Mouse (Mus musculus): ENCODE results near the gene Gm20696. TPM values are rescaled to one million over a fixed set of nuclear protein-coding genes. Genes with fewer than 3 reads are reported as not detected.

Gm20696 gene
- total RNA-seq, 1 experiment = 0.58 TPM

DNA sequence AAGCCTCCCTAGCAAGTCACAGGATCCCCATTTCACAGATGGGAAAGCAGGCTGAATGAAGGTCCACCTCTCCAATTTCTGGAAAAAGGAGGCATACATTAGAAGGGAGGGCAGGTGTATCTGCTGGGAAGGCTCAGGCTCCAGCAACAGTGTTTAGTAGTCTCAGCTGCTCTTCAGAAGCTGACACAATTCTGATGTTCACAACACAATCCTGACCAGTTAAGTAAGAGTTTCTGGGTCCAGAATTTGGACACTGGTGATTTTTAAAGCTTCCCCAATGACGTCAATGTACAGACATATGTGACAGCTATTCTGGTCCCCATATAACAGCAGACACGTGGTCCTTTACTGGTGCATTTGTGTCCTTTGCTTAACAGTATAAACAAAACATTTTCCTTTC is 313.2 kb downstream of the Gm20696 start:
- H3K36me3 ChIP-seq (ENCODE audit: control insufficient read depth, insufficient read depth, low read length, poor library complexity, severe bottlenecking) = no peaks in the 10 kb centered on the region
- H3K9me3 ChIP-seq (ENCODE audit: control insufficient read depth, insufficient read depth, low read depth, low read length) = no peaks in the 10 kb centered on the region
- TF ChIP-seq ZNF384 (IDR thresholded peaks at IDR 0.05; ENCODE audit: low read depth, low read length) = no peak
- no peak for TF ChIP-seq ZC3H11A (IDR thresholded peaks at IDR 0.05; ENCODE audit: borderline replicate concordance, low read depth, low read length)
- no peak for TF ChIP-seq CHD2 (IDR thresholded peaks at IDR 0.05; ENCODE audit: low read depth, low read length)
- no peak for TF ChIP-seq MAFK (IDR thresholded peaks at IDR 0.05; ENCODE audit: insufficient read depth, low read depth, low read length)
- TF ChIP-seq HCFC1 (IDR thresholded peaks at IDR 0.05; ENCODE audit: borderline replicate concordance, insufficient read depth, low read length) = no peak
- in situ Hi-C loops (cut with MboI; ENCODE audit: low sequenced_read_pairs in 2 of 2, unreplicated experiment in 2 of 2) = no loop called here
- H3K27ac ChIP-seq (ENCODE audit: insufficient read depth, low read depth, low read length, poor library complexity, severe bottlenecking) = no peak overlapping the region
- H3K4me3 ChIP-seq (ENCODE audit: insufficient read depth in 1 of 2, low read depth in 1 of 2, low read length in 2 of 2, poor library complexity in 1 of 2, severe bottlenecking in 1 of 2) = no peak overlapping the region
- H3K4me1 ChIP-seq (ENCODE audit: control insufficient read depth in 2 of 2, insufficient read depth in 2 of 2, low read length in 2 of 2, poor library complexity in 1 of 2) = no peaks in the 10 kb centered on the region
- DNase-seq (ENCODE audit: low read depth, low spot score) = no peak
- no peak overlapping the region for H3K9ac ChIP-seq (ENCODE audit: insufficient read depth, low read depth, low read length, poor library complexity, severe bottlenecking)

DNA sequence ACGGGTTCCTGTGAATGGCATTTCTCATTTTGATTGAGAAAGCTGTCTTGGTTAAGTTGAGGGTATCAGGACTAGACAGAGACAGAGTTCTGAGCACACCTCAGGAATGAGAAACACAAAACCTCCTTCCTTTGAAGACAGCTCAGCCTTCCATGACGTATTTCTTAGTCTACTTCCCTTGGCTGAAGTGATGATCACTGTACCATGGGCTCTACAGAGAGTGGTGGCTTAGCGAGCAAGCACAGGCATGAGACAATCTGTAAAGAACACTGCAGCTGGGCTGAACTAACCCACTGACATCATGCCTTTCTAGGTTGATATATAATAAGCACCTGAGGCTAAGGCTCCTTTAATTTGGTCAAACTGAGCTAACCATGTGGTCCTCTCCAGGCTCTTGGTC is 316.0 kb downstream of the Gm20696 start:
- TF ChIP-seq HCFC1 (IDR thresholded peaks at IDR 0.05; ENCODE audit: borderline replicate concordance, insufficient read depth, low read length) (no peak), ZC3H11A (IDR thresholded peaks at IDR 0.05; ENCODE audit: borderline replicate concordance, low read depth, low read length) (no peak), ZNF384 (IDR thresholded peaks at IDR 0.05; ENCODE audit: low read depth, low read length) (no peak)
- no peaks in the 10 kb centered on the region for H3K36me3 ChIP-seq (ENCODE audit: control insufficient read depth, insufficient read depth, low read length, poor library complexity, severe bottlenecking)
- no peak overlapping the region for H3K9ac ChIP-seq (ENCODE audit: insufficient read depth, low read depth, low read length, poor library complexity, severe bottlenecking)
- H3K4me1 ChIP-seq (ENCODE audit: control insufficient read depth in 2 of 2, insufficient read depth in 2 of 2, low read length in 2 of 2, poor library complexity in 1 of 2) = no peaks in the 10 kb centered on the region
- DNase-seq (ENCODE audit: low read depth, low spot score) = no peak
- in situ Hi-C loops (cut with MboI; ENCODE audit: low sequenced_read_pairs in 2 of 2, unreplicated experiment in 2 of 2) = no loop called here
- H3K4me3 ChIP-seq (ENCODE audit: insufficient read depth in 1 of 2, low read depth in 1 of 2, low read length in 2 of 2, poor library complexity in 1 of 2, severe bottlenecking in 1 of 2) = no peak overlapping the region
- no peak overlapping the region for H3K27ac ChIP-seq (ENCODE audit: insufficient read depth, low read depth, low read length, poor library complexity, severe bottlenecking)
- H3K9me3 ChIP-seq (ENCODE audit: control insufficient read depth, insufficient read depth, low read depth, low read length) = no peaks in the 10 kb centered on the region

DNA sequence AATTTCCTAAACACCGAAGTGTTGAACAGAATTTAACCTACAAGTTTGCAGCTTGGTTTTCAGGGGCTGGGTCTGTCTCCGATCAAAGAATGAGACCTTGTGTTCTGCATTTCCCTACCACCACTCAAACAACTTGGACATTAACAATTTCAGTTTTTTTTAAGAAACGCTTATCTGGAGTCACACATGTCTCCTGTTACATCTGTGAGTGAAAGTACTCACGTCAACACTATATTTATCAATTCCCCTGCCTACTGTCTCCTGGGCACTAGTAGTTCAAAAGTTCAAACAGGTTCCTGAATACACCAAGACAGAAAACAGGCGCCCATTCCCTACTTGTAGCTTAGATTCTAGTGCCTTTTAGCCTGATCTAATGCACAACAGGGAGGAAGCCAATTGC is 316.4 kb downstream of the Gm20696 start:
- Histone ChIP-seq H3K27ac (ENCODE audit: insufficient read depth, low read depth, low read length, poor library complexity, severe bottlenecking) (no peak overlapping the region), H3K4me3 (ENCODE audit: insufficient read depth in 1 of 2, low read depth in 1 of 2, low read length in 2 of 2, poor library complexity in 1 of 2, severe bottlenecking in 1 of 2) (no peak overlapping the region), H3K4me1 (ENCODE audit: control insufficient read depth in 2 of 2, insufficient read depth in 2 of 2, low read length in 2 of 2, poor library complexity in 1 of 2) (no peaks in the 10 kb centered on the region), H3K36me3 (ENCODE audit: control insufficient read depth, insufficient read depth, low read length, poor library complexity, severe bottlenecking) (no peaks in the 10 kb centered on the region), H3K9ac (ENCODE audit: insufficient read depth, low read depth, low read length, poor library complexity, severe bottlenecking) (no peak overlapping the region), H3K9me3 (ENCODE audit: control insufficient read depth, insufficient read depth, low read depth, low read length) (no peaks in the 10 kb centered on the region)
- no peak for TF ChIP-seq ZNF384 (IDR thresholded peaks at IDR 0.05; ENCODE audit: low read depth, low read length)
- no peak for TF ChIP-seq MAFK (IDR thresholded peaks at IDR 0.05; ENCODE audit: insufficient read depth, low read depth, low read length)
- TF ChIP-seq ZC3H11A (IDR thresholded peaks at IDR 0.05; ENCODE audit: borderline replicate concordance, low read depth, low read length) = no peak
- no peak for TF ChIP-seq HCFC1 (IDR thresholded peaks at IDR 0.05; ENCODE audit: borderline replicate concordance, insufficient read depth, low read length)
- no peak for TF ChIP-seq CHD2 (IDR thresholded peaks at IDR 0.05; ENCODE audit: low read depth, low read length)
- in situ Hi-C loops (cut with MboI; ENCODE audit: low sequenced_read_pairs in 2 of 2, unreplicated experiment in 2 of 2) = no loop called here
- no peak for DNase-seq (ENCODE audit: low read depth, low spot score)

DNA sequence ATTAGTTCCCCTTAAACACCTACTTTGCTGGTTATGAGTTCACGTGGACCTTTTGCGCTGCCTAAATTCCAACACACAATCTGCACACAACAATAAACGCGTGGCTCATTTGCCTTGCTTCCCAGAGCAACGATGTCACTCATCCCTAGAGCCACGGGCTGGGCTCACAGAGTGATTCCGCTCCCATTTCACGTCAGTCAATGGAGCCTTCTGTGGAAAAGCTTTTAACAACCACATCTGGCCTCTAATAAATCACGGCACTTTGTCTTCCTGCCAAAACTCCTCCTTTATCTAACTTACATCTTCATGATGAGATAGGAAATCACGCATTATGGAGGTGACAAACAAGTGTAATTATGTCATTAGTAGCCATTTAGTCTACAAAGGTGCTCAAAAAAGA is 318.8 kb downstream of the Gm20696 start:
- Histone ChIP-seq H3K4me3 (ENCODE audit: insufficient read depth in 1 of 2, low read depth in 1 of 2, low read length in 2 of 2, poor library complexity in 1 of 2, severe bottlenecking in 1 of 2) (no peak overlapping the region), H3K9me3 (ENCODE audit: control insufficient read depth, insufficient read depth, low read depth, low read length) (no peaks in the 10 kb centered on the region), H3K27ac (ENCODE audit: insufficient read depth, low read depth, low read length, poor library complexity, severe bottlenecking) (no peak overlapping the region), H3K36me3 (ENCODE audit: control insufficient read depth, insufficient read depth, low read length, poor library complexity, severe bottlenecking) (no peaks in the 10 kb centered on the region), H3K9ac (ENCODE audit: insufficient read depth, low read depth, low read length, poor library complexity, severe bottlenecking) (no peak overlapping the region), H3K4me1 (ENCODE audit: control insufficient read depth in 2 of 2, insufficient read depth in 2 of 2, low read length in 2 of 2, poor library complexity in 1 of 2) (no peaks in the 10 kb centered on the region)
- in situ Hi-C loops (cut with MboI; ENCODE audit: low sequenced_read_pairs in 2 of 2, unreplicated experiment in 2 of 2) = no loop called here
- TF ChIP-seq CHD2 (IDR thresholded peaks at IDR 0.05; ENCODE audit: low read depth, low read length) = no peak
- no peak for TF ChIP-seq MAFK (IDR thresholded peaks at IDR 0.05; ENCODE audit: insufficient read depth, low read depth, low read length)
- no peak for TF ChIP-seq HCFC1 (IDR thresholded peaks at IDR 0.05; ENCODE audit: borderline replicate concordance, insufficient read depth, low read length)
- no peak for TF ChIP-seq ZNF384 (IDR thresholded peaks at IDR 0.05; ENCODE audit: low read depth, low read length)
- TF ChIP-seq ZC3H11A (IDR thresholded peaks at IDR 0.05; ENCODE audit: borderline replicate concordance, low read depth, low read length) = no peak
- no peak for DNase-seq (ENCODE audit: low read depth, low spot score)

DNA sequence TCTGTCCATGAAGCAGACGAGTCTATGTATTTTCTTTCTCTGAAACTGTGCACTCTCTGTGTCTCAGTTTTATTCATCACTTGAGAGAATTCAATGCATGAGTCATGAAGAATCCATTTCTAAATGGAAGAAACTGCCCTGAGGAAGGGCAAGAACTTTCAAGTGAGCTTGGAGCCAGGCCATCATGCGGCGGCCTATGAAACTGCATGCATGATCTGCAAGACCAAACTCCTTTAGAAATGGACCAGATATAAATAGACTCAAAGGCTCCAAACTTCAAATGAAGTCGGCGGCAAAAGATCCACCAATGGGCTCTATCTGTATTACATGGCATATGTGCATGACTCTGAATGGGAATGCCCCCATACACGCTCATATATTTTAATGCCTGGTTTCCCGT is 321.6 kb downstream of the Gm20696 start:
- no peak overlapping the region for H3K27ac ChIP-seq (ENCODE audit: insufficient read depth, low read depth, low read length, poor library complexity, severe bottlenecking)

More for the DNA sequence above, 321.6 kb downstream of the Gm20696 start:
- Histone ChIP-seq H3K9ac (ENCODE audit: insufficient read depth, low read depth, low read length, poor library complexity, severe bottlenecking) (no peak overlapping the region), H3K4me3 (ENCODE audit: insufficient read depth in 1 of 2, low read depth in 1 of 2, low read length in 2 of 2, poor library complexity in 1 of 2, severe bottlenecking in 1 of 2) (no peak overlapping the region), H3K36me3 (ENCODE audit: control insufficient read depth, insufficient read depth, low read length, poor library complexity, severe bottlenecking) (no peaks in the 10 kb centered on the region), H3K4me1 (ENCODE audit: control insufficient read depth in 2 of 2, insufficient read depth in 2 of 2, low read length in 2 of 2, poor library complexity in 1 of 2) (no peaks in the 10 kb centered on the region), H3K9me3 (ENCODE audit: control insufficient read depth, insufficient read depth, low read depth, low read length) (no peaks in the 10 kb centered on the region)
- in situ Hi-C loops (cut with MboI; ENCODE audit: low sequenced_read_pairs in 2 of 2, unreplicated experiment in 2 of 2) = no loop called here
- DNase-seq (ENCODE audit: low read depth, low spot score) = no peak
- TF ChIP-seq HCFC1 (IDR thresholded peaks at IDR 0.05; ENCODE audit: borderline replicate concordance, insufficient read depth, low read length) (no peak), CHD2 (IDR thresholded peaks at IDR 0.05; ENCODE audit: low read depth, low read length) (no peak), ZC3H11A (IDR thresholded peaks at IDR 0.05; ENCODE audit: borderline replicate concordance, low read depth, low read length) (no peak), MAFK (IDR thresholded peaks at IDR 0.05; ENCODE audit: insufficient read depth, low read depth, low read length) (no peak), ZNF384 (IDR thresholded peaks at IDR 0.05; ENCODE audit: low read depth, low read length) (no peak)
